Mouse (Mus musculus): ENCODE measurements at regions not wholly inside any gene's neighbourhood (a gene's known extent, or its start where the extent isn't known, plus 50 kb on each side); places are given as distances from the start of the nearest gene placed in this dataset.
"Not testable (repeated sequence)": the region's sequence is repeated elsewhere in the genome, so short reads cannot be mapped to it uniquely, and the experiment has no call there.

DNA sequence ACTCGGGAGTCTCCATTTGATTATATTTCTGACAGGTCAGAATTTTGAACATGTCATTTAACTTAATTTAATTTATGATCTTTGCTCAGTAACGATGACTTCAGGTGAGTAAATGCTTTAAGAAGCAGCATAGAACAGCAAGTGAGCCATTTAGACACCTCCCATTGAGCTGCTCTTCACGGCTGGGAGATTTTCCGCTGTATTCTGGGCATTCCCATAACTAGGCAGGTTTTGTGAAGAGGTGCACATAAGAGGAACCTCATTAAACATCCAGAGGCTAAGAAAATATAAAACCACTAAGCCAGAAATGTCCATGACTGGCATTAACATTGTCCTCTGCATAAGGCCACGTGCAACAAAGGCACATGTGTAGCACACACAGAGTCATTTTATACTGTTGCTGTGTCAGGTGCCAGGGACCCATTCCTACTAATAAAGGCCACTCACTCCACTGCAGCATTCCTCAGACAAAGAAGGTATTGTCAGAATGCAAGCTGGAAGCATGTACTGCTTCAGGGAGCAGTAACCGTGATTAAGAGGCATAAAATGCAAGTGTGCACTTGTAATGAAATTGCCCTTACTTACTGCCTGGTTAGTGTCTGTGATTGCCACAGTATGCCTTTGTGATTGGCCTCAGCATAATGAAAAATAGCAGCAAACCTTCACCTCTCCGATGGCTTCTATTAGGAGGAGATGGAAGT is 346.5 kb downstream of the Tm4sf1 start:
- intact Hi-C loops (cut with DNase I), result no loop called here

GRCm38 (mm10) chr3:56942557-56942956 is 359.2 kb downstream of the Tm4sf1 start:
- WGBS, result no CpG with 5 or more reads among the region's 1 CpGs
- H3K27me3 ChIP-seq (ENCODE audit: control insufficient read depth, insufficient read depth, low read length); DNase-seq; H3K4me1 ChIP-seq (ENCODE audit: control insufficient read depth, insufficient read depth, low read length); H3K36me3 ChIP-seq (ENCODE audit: control insufficient read depth, insufficient read depth, low read length); H3K4me3 ChIP-seq; H3K27ac ChIP-seq; H3K79me2 ChIP-seq (replicated peaks; ENCODE audit: control insufficient read depth, insufficient read depth, low read length); intact Hi-C loops (cut with DNase I); H3K9ac ChIP-seq (ENCODE audit: low read depth, low read length): not testable (repeated sequence)

More for the DNA sequence above, 346.5 kb downstream of the Tm4sf1 start:
- H3K4me1 ChIP-seq (ENCODE audit: control insufficient read depth, insufficient read depth, low read length), result no peaks in the 10 kb centered on the region
- H3K36me3 ChIP-seq (ENCODE audit: control insufficient read depth, insufficient read depth, low read length), result no peaks in the 10 kb centered on the region
- H3K9ac ChIP-seq (ENCODE audit: low read depth, low read length), result no peak overlapping the region
- no peak for DNase-seq
- 62% methylated on average over 7 of the region's 7 CpGs for WGBS
- H3K27me3 ChIP-seq (ENCODE audit: control insufficient read depth, insufficient read depth, low read length), result no peaks in the 10 kb centered on the region
- no peak overlapping the region for H3K27ac ChIP-seq
- TF ChIP-seq EP300 (IDR thresholded peaks at IDR 0.05; ENCODE audit: insufficient read depth, low read depth, low read length) (no peak), POLR2A (IDR thresholded peaks at IDR 0.05; ENCODE audit: insufficient read depth, low read depth, low read length) (no peak), CTCF (IDR thresholded peaks at IDR 0.05) (no peak)
- H3K79me2 ChIP-seq (replicated peaks; ENCODE audit: control insufficient read depth, insufficient read depth, low read length), result no peaks in the 10 kb centered on the region
- H3K4me3 ChIP-seq, result no peak overlapping the region

DNA sequence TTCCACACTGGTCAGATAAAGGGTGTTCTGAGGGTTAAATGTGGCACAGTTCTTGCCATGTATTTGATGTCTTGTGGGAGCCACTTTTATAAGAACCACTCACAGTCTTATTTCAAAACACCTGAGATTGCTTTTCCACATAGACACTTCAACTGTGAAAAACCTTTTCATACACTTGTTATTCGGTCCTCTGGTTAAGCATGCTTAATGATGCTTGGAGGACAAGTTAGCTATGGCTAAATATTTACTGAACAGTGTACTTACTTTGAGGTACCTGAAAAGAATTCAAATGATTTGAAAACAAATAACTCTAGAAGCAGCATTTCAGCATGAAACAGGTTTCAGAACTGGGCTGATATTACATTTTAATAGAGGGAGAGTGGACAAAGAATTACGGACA is 372.8 kb downstream of the Tm4sf1 start:
- 90% methylated on average over 1 of the region's 2 CpGs for WGBS
- H3K79me2 ChIP-seq (replicated peaks; ENCODE audit: control insufficient read depth, insufficient read depth, low read length); intact Hi-C loops (cut with DNase I); H3K36me3 ChIP-seq (ENCODE audit: control insufficient read depth, insufficient read depth, low read length); H3K27ac ChIP-seq; H3K27me3 ChIP-seq (ENCODE audit: control insufficient read depth, insufficient read depth, low read length); H3K4me3 ChIP-seq; H3K9ac ChIP-seq (ENCODE audit: low read depth, low read length); H3K4me1 ChIP-seq (ENCODE audit: control insufficient read depth, insufficient read depth, low read length); DNase-seq: not testable (repeated sequence)

- intact Hi-C loops (cut with DNase I), result no loop called here
- no peak for DNase-seq
- Histone ChIP-seq H3K79me2 (replicated peaks; ENCODE audit: control insufficient read depth, insufficient read depth, low read length) (no peaks in the 10 kb centered on the region), H3K27me3 (ENCODE audit: control insufficient read depth, insufficient read depth, low read length) (no peaks in the 10 kb centered on the region), H3K4me3 (no peak overlapping the region), H3K4me1 (ENCODE audit: control insufficient read depth, insufficient read depth, low read length) (no peaks in the 10 kb centered on the region), H3K27ac (no peak overlapping the region), H3K9ac (ENCODE audit: low read depth, low read length) (no peak overlapping the region), H3K36me3 (ENCODE audit: control insufficient read depth, insufficient read depth, low read length) (no peaks in the 10 kb centered on the region)
- no peak for TF ChIP-seq EP300 (IDR thresholded peaks at IDR 0.05; ENCODE audit: insufficient read depth, low read depth, low read length)
- TF ChIP-seq POLR2A (IDR thresholded peaks at IDR 0.05; ENCODE audit: insufficient read depth, low read depth, low read length), result no peak
- no peak for TF ChIP-seq CTCF (IDR thresholded peaks at IDR 0.05)
- 75% methylated on average over 2 of the region's 2 CpGs for WGBS
Observed at GRCm38 (mm10) chr3:56898491-56898890, 403.3 kb downstream of the Tm4sf1 start.

GRCm38 (mm10) chr3:56877062-56877461 is 424.7 kb downstream of the Tm4sf1 start:
- Histone ChIP-seq H3K9ac (ENCODE audit: low read depth, low read length) (no peak overlapping the region), H3K36me3 (ENCODE audit: control insufficient read depth, insufficient read depth, low read length) (no peaks in the 10 kb centered on the region), H3K27ac (no peak overlapping the region), H3K27me3 (ENCODE audit: control insufficient read depth, insufficient read depth, low read length) (no peaks in the 10 kb centered on the region), H3K79me2 (replicated peaks; ENCODE audit: control insufficient read depth, insufficient read depth, low read length) (no peaks in the 10 kb centered on the region), H3K4me1 (ENCODE audit: control insufficient read depth, insufficient read depth, low read length) (no peaks in the 10 kb centered on the region), H3K4me3 (no peak overlapping the region)
- TF ChIP-seq EP300 (IDR thresholded peaks at IDR 0.05; ENCODE audit: insufficient read depth, low read depth, low read length) (no peak), CTCF (IDR thresholded peaks at IDR 0.05) (no peak), POLR2A (IDR thresholded peaks at IDR 0.05; ENCODE audit: insufficient read depth, low read depth, low read length) (no peak)
- intact Hi-C loops (cut with DNase I), result no loop called here
- WGBS, result 84% methylated on average over 4 of the region's 4 CpGs
- no peak for DNase-seq

DNA sequence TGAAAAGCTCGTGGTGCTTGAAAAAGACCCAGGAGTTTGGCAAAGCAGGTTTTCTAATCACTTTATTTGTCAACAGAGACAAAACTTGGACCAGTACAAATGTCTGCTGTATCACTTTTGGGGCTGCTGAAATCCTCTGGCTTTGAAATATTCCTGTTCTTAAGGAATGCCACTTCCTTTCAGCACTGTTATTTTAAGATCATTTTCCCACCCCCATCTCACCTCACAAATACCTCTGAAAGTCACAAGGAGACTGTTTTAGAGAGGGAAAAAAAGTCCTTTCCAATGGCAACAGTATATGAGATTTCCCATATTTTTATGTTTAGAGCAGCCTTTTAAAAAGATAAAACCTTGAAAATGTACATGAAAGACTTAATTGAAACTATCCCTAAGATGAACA is 438.2 kb downstream of the Tm4sf1 start:
- no peak overlapping the region for H3K4me3 ChIP-seq
- H3K36me3 ChIP-seq (ENCODE audit: control insufficient read depth, insufficient read depth, low read length), result no peaks in the 10 kb centered on the region
- TF ChIP-seq CTCF (IDR thresholded peaks at IDR 0.05) (no peak), EP300 (IDR thresholded peaks at IDR 0.05; ENCODE audit: insufficient read depth, low read depth, low read length) (no peak), POLR2A (IDR thresholded peaks at IDR 0.05; ENCODE audit: insufficient read depth, low read depth, low read length) (no peak)
- no peak for DNase-seq
- H3K79me2 ChIP-seq (replicated peaks; ENCODE audit: control insufficient read depth, insufficient read depth, low read length), result no peaks in the 10 kb centered on the region
- 40% methylated on average over 1 of the region's 1 CpGs for WGBS
- no peaks in the 10 kb centered on the region for H3K4me1 ChIP-seq (ENCODE audit: control insufficient read depth, insufficient read depth, low read length)
- no peak overlapping the region for H3K27ac ChIP-seq
- no peak overlapping the region for H3K9ac ChIP-seq (ENCODE audit: low read depth, low read length)
- no peaks in the 10 kb centered on the region for H3K27me3 ChIP-seq (ENCODE audit: control insufficient read depth, insufficient read depth, low read length)
- intact Hi-C loops (cut with DNase I), result no loop called here
